Mouse (Mus musculus) small intestine, adult 2 months (tissue): Measurements from ENCODE around the gene Ifit1bl2.

Experiments
- CTCF ChIP-seq: fragments of 200-500 bp; IDR thresholded peaks from 2 replicates; pipeline ENCODE4 v1.5.1; 2012; ENCODE audit warnings: low read depth, mild to moderate bottlenecking, control low read depth, inconsistent platforms, low read length, moderate library complexity, mixed read lengths; ENCODE audit not compliant: insufficient replicate concordance, insufficient read length; ENCODE audit errors: extremely low read depth
- POLR2A ChIP-seq: fragments of 200-500 bp; IDR thresholded peaks from 2 replicates; pipeline ENCODE4 v1.6.1; 2012; ENCODE audit warnings: low read depth, mild to moderate bottlenecking, control low read depth, inconsistent platforms, low read length, moderate library complexity

DNA sequence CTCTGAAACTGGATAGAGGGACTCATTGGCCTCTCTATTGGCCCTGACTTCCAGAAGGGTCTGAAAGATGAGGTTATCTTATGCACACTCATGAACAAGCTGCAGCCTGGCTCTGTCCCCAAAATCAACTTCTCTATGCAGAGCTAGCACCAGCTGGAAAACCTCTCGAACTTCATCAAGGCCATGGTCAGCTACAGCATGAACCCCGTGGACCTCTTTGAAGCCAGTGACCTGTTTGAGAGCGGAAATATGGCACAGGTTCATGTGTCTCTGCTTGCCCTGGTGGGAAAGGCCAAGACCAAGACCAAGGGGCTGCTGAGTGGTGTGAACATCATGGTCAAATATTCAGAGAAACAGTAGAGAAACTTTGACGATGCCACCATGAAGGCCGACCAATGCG is 16.8 kb downstream of the Ifit1bl2 start:
- TF ChIP-seq CTCF (no peak), POLR2A (no peak)
